Mouse (Mus musculus) mouse embryonic stem cell (cell line): Measurements from ENCODE around the gene Dhrs2.

Experiments
- in situ Hi-C, 2 experiments: fragments of 300-500 bp; cut with MboI; formaldehyde crosslinking; loops; 1 replicate in 1 of 2; 3 replicates in 1 of 2; pipeline ENCODE4 v1.14.3; 2019 to 2020; ENCODE audit warnings: low sequenced_read_pairs in 2 of 2, low pct_unique_long_range_greater_than_20kb in 1 of 2, mixed read lengths in 1 of 2; ENCODE audit not compliant: unreplicated experiment in 1 of 2

Dhrs2 gene

GRCm38 (mm10) chr14:55221707-55222106 lies at the start of gene Dhrs2:
Dhrs2 (plus strand) TSS chr14:55222007.
- in situ Hi-C loops = no loop called here

DNA sequence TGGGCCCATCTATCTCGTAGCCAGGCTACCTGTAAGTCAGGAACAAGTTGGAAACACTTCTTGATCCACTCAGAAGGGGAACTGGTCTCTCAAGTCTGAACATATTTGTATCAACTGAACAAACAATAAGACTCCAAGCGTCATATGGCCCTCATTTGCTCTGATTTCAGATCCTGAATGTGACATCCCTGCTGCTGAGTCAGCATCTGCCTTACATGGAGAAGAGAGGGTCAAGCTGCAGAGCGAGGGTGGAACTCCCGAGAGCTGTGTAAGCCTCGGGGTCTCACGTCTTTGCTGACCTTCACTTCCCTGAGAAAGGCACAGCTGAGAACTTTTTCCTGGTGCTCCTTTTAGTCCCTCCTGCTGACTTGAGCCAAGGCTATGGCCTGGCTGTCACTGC lies 47.6 kb upstream of the Dhrs2 start:
- in situ Hi-C loops = no loop called here

DNA sequence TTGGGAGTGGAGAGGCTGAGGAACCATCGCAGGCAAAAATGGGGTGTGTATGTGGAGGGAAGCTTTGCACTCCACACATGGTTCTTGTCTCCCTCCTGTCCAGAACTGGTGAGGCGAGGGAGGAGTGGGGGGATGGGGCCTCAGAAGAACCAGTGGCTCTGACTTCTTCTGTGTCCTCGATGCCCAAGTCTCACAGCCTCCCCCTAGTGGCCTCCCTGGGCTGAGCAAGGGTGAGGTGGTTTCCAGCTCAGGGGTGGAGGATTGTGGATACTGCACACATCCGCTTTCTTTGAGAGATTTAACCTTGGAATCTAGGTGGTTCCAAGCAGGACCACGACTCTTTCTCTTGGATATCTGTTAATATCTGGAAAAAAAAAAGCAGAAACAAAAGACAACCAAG lies 44.5 kb upstream of the Dhrs2 start:
- in situ Hi-C loops = no loop called here

DNA sequence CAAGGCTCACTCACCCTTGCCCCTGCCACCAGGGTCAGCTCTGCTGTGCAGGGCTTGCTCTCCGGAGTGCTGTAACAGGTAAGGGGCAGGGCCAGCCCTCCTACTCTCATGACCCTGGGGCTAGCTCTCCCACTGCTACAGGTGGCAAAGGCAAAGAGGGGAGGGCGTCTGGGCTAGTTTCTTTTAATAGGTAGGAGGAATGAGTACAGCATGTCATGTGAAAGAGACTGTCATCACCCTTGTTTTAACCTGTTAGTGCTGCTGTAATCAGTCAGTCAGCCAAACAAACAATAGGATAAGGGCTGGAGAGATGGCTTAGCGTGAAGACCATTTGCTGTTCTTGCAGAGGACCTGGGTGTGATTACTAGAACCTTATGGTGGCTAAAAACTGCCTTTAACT lies 40.9 kb upstream of the Dhrs2 start:
- in situ Hi-C loops = no loop called here

- in situ Hi-C loops = no loop called here
These were observed 38.6 kb upstream of the Dhrs2 start for GRCm38 (mm10) chr14:55183231-55183630.

DNA sequence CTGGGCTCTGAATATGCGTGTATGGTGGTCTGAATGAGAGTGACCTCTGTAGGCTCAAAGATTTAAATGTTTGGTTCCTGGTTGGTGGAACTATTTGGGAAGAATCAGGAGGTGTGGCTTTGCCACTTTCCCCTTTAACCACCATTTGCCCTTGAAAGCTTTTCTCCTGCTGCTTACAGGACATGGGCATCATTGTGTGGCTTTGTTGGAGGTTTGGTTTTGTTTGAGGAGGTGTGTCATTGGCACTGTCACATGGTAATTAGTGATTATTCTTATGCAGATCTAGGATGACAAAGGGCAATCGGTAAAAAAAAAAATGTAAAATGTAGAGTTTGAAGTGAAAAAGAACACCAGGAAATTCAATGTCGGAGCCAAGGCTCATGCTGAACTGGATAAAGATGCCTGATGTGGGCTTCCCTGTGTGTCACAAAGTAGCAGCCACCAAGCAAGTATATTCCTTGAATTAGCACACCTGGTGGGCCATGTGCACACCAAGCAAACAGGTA lies 37.1 kb upstream of the Dhrs2 start:
- in situ Hi-C loops = no loop called here

DNA sequence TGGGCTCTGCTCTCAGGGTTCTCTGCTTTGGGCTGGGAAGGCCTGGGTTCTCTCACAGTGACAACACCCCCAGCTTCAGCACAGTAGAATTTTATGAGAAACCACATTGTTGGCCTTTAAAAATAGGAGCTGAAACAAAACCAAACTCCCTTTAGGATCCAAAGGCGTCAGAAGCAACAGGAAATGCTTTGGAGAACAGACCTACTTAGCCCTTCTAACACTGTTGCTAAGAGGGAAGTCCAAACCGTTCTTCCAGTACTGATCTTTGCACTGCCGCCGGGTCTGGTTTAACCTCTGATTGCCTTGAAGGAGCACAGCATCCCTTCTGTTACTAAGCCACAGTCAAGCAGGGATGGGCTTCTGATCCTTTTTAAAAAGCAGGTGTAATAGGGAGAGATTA lies 33.3 kb upstream of the Dhrs2 start:
- in situ Hi-C loops = no loop called here

- in situ Hi-C loops = no loop called here
These were observed 32.4 kb upstream of the Dhrs2 start for GRCm38 (mm10) chr14:55189351-55189769.

DNA sequence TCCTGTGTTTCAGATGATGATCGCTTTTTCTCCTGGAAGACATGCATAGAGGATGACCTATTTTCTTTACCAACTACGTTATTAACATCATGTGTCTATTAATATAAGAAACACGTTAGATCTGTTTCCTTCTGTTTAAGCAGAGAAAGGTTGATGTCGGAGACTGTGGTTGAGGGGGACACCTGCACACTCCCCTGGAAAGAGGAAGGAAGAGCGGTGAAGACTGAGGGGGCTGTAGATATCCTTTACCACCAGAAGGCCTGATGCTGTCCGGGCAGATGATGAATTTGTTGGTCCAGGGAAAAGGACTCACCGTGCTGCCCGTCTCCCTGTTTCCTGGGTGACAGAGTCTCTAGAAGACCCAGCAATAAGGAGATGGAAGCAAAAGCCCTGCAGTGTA lies 28.5 kb upstream of the Dhrs2 start:
- in situ Hi-C loops = no loop called here

DNA sequence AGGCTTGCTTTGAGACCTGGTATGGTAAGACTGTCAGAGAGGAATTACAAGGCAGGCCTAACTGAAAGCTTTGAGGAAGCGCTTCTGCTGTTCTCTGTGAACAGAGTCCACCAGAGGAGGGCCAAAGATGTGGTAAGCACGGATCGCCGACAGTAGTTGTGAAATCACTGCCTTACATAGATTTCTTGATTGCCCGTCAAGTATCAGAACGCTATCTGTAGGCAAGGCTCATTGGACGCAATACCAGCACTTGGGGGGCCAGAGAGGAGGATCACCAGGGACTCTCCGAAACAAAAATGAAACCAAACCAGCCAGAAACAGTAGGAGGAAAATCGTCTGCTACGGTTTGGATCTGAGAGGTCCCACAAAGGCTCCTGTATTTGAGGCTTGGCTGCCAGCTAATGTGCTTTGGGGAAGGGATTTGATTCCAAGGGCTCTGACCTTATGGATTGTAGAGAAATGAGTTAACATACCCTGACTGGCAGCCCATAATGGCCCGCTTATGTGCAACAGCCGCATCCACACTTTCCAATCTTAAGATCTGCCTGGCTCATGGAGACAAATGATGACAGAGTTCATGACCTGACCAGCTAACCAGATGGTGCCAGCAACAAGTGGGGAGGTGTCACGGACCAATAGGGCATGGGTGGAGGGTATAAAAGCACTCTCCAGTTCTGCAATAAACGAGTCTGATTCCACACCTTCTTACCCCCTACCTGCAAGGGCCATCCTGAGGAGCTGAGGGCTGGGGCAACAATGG lies 27.8 kb upstream of the Dhrs2 start:
- in situ Hi-C loops = no loop called here

DNA sequence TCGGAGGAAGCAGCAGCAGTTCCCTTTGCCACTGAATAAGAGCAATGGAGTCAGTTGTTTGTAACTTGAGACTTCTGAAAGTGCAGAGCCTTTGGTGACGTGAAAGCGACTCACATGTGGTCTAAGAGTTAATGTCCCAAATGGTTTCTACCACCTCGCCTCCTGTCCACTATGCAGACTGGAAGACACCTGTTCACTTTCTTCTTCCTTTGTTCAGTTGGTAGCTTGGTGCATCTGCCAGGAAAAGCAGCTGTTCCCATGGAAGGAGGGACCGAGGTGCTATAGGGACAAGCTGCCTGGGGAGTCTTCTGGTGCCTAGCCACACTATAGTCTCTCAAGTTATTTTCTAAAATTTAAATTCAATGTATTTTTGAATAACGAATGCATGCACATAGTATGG lies 27.0 kb upstream of the Dhrs2 start:
- in situ Hi-C loops = no loop called here

DNA sequence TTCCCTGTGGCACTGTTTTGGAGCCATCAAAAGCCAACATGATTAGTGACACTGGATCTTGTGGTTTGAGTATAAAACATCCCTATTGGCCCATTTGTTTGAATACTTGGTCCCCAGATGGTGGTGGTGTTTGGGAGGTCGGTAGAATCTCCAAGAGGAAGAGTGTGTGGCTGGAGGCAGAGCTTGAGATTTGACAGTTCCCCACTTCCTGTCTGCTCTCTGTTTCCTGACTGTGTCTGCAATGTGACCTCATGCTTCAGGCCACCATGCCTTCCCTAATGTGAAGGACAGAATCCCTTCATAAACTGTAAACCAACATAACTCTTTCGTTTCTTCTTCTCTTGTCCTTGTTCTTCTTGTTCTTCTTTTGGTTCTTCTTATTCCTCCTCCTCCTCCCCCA lies 24.7 kb upstream of the Dhrs2 start:
- in situ Hi-C loops = no loop called here

- in situ Hi-C loops = no loop called here
These were observed 23.6 kb upstream of the Dhrs2 start for GRCm38 (mm10) chr14:55198187-55198586.

DNA sequence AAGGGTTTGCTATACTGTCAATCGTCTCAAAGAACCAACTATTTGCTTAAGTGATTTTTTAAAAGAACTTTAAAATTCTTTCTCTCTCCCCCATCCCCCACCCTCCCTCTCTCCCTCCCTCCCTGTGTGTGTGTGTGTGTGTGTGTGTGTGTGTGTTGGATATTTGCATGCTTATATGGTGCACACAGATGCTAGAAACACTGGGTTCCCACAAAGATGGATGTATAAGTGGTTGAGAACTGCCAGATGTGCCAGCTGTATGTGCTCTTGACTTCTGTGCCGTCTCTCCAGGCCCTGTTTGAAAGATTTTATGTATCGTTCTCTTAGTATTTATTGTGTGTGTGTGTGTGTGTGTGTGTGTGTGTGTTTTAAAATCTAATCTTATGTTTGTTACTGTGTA lies 17.3 kb upstream of the Dhrs2 start:
- in situ Hi-C loops = no loop called here

DNA sequence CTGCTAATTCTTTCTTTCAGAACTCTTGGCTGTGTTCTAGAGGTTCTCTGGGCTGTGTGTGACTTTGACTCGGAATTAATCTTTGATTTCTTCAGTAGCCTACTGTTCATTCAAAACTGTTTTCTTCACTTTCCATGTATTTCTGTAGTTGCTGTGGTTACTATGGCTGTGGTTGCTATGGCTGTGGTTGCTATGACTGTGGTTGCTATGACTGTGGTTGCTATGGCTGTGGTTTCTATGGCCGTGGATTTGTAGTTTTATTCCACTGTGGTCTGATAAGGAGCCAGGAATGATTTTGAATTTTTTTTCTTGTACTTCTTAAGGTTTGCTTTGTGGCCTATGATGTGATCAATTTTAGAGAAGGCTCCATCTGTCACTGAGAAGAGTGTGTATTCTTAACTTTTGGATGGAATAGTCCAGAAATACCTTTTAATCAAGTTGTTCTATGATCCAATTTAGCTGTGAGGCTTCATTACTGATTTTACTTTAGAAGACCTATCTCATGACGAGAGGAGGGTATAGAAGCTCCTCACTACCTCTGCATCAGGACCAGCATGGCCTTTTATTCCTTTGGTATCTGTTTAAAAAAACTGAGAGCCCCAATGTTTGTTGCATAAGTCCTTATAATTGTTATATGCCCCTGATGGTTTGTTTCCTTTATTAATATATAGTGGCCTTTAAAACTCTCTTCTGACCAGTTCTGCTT lies 16.6 kb upstream of the Dhrs2 start:
- in situ Hi-C loops = no loop called here

GRCm38 (mm10) chr14:55208306-55208705 lies 13.5 kb upstream of the Dhrs2 start:
- in situ Hi-C loops = no loop called here

DNA sequence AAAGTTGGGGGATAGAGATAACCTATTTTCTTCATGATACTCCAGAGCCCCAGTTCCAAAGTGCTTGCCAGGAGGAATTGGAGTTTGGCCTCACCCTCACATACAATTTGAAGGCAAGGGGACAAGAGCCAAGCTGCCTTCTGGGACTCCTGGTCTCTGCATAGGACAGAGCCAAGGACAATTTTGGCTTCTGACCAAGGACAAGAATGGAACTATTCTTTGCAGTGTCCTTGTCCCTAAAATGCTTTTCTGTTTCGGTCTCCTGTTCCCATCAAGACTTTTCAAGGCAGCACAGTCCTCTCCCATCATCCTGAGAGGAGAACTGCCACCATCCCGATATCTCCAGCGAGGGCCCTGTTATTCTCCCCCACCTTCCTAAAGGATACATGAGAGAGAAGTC lies 8.2 kb upstream of the Dhrs2 start:
- in situ Hi-C loops = loop anchor here (10.0 kb wide), 2 partner anchors 69 to 89 kb away; no protein-coding TSS in a partner anchor

GRCm38 (mm10) chr14:55214507-55214906 lies 7.3 kb upstream of the Dhrs2 start:
- in situ Hi-C loops = loop anchor here (10.0 kb wide), 2 partner anchors 70 to 90 kb away; no protein-coding TSS in a partner anchor

GRCm38 (mm10) chr14:55223172-55223571 lies 1.4 kb downstream of the Dhrs2 start:
- in situ Hi-C loops = no loop called here

DNA sequence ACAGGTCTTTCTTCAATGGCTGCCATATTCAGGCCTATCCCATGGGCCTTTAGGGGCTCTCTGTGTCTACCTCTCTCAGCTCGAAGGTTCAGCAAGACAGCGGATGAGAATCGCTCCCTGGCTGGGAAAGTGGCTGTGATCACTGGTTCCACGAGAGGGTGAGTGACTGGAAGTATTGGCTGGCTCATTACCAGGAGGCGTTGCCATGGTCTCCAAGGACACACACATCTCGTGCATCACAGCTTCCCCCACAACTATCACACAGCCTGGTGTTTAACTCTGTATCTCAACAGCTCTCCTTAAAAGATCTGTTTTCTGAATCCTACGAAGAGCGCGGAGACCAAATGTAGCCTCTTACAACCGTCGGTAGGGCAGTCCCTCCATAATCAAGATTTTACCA lies 12.8 kb downstream of the Dhrs2 start:
- in situ Hi-C loops = no loop called here
